Mouse (Mus musculus) ES-Bruce4 (cell line): Measurements from ENCODE around the gene Rtp4.

Experiments used
- CTCF ChIP-seq: IDR thresholded peaks from one replicate; pipeline ENCODE4 v1.8.1; 2011; ENCODE audit warnings: low read depth, low read length
- EP300 ChIP-seq: IDR thresholded peaks from 2 replicates; pipeline ENCODE4 v1.6.1; 2011; ENCODE audit warnings: low read depth, low read length; ENCODE audit not compliant: insufficient read depth
- POLR2A ChIP-seq: IDR thresholded peaks from one replicate; pipeline ENCODE4 v1.8.1; 2011; ENCODE audit warnings: low read length; ENCODE audit not compliant: insufficient read depth

DNA sequence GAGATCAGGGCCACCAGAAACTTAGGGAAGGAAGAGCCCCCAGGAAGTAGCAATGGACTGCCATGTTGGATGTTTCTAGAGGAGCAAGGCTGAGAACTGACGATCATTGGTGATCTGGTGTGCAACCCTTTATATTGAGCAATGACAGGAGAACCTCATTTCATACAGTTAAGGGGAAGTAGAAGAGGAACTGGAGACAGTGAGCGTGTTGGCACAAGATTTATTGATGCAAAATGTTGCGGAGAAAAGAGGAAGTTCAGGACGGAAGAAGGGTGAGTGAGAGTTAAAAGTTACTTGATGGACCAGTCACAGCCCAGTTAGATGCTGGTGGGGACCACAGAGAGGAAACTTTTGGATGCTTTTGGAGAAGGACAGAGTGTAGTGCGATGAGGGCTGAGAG lies 37.1 kb downstream of the Rtp4 start:
- TF ChIP-seq EP300 (no peak), POLR2A (no peak), CTCF (no peak)
